Mouse (Mus musculus) kidney, adult 2 months (tissue): ENCODE measurements around the gene Gm11555.

Source experiments
- CTCF ChIP-seq: fragments of 200-500 bp; conservative IDR thresholded peaks from 2 replicates; pipeline ENCODE4 v1.5.1; 2011; ENCODE audit warnings: low read depth, mild to moderate bottlenecking, control low read depth, low read length, moderate library complexity, mixed read lengths; ENCODE audit not compliant: insufficient read depth, insufficient read length
- POLR2A ChIP-seq: fragments of 200-500 bp; IDR thresholded peaks from one replicate; pipeline ENCODE4 v1.6.1; 2011; ENCODE audit warnings: low read depth, low read length, control low read depth

- no peak for TF ChIP-seq POLR2A
- no peak for TF ChIP-seq CTCF
Measured at GRCm38 (mm10) chr11:99628138-99628537, 21.9 kb downstream of the Gm11555 start, which contains the start of gene Krtap4-1.
